Mouse (Mus musculus): ENCODE data around the gene Hmg20b.
A peak's percentile ranks its signal among the peaks of the same experiment; 100 is the strongest.

Gene Hmg20b

DNA sequence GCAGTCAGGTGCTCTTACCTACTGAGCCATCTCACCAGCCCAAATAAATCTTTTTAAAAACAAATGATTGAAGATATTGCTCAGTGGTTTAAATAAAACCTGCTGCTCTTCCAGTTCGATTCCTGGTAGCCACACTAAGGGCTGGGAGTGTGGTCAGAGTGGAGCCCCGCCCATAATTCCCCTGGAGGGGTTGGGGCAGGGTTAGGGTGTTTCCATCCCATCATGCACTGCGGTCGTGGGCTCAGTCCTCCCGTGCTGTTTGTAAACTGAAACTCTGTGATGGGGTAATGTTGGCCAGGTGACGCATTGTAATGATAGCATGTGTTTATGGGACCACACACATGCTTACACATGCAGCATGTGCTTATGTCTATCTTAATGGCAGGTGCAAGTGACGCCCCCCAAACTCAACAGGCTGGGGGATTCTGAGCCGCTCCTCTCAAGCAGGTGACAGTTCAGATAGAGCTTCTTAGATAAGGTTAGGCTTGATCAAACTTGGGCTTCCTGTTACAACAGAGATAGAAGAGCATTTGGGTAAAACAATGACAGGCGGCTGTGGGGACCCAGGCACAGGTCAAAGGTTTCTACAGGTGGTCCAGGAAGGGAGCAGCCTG lies 1.5 kb upstream of the Hmg20b start:
- DNase-seq = no peak

DNA sequence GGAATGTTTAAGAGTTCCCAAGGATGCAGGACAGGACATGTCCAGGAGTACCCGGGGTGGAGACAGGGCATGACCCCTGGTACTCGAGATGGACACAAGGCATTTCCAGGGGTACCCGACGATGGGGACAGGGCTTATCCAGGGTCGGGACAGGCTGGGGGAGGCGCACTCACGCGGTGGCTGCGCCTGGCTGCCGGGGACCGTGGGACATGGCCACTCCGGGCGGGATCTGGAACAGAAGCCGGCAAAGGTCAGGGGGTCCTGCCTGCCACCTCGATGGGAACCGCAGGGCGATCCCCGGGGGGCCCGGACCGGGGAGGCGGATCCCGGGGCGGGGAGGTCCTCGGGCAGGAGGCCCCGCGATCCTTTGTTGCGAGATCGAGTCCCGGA lies 324 bp downstream of the Hmg20b start:
- DNase-seq = no peak

DNA sequence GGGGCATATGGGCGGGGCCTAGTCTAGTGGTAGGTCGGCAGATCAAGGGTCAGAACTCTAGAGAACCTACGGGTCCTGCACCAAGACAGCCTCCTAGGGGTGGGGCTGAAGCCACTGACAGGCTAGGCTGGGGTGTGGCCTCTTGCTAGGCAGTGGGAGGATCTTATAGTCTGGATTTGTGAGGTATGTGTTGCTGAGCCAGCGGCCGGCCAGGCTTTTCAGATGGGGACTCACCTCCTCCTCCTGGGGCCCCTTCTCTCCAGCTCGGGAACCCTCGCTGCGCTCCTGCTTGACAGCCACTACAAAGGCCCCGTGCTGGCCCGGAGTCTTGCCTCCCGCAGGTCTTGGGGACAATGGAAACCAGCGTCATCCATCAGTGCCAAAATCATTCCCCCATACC lies 1.1 kb downstream of the Hmg20b start:
- no peak for DNase-seq

DNA sequence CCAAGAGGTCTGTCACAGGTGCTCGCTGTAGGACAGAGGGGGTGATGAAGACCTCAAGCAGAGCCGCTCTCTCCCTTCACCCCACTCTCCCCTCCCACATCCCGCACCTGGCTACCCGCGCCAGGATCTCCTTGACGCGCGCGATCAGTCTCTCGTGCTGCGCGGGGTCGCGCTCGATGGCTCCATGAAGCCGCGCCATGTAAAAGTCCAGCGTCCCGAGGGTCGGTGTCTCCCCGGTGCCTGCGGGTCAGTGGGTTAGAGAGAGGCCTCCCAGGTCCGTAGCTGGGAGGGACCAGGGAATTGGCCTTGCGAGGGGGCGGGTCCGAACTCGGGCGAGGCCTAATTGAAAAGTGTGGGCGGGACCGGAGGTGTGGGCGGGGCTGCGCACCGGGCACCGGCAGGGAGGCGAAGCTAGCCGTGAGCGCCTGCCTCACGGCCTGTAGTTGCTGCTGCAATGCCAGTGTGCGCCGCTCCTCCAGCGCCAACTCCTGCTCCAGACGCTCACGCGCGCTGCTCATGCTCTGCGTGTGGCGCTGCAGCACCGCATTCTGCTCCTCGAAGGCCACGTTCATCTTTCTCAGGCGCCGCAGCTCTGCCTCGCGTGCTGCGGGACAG lies 3.7 kb downstream of the Hmg20b start:
- DNase-seq = peak; percentile 81

DNA sequence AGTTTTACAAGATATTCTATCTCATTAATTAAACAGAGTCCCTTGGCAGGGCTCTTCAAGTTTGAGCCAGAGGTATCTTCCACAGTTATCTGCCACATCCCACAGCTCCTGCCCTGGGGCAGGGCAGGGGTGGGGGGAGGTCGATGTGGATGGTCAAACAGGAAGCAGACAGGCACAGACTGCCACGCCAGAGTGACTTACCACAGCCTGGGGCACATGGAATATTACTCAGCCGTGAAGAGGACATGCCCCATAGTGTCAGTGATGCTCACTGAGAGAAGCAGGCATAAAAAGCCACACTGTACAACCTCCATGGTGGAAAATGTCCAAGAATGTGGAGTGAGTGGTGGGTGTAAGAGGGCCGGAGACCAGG lies 5.1 kb downstream of the Hmg20b start:
- no peak for DNase-seq

DNA sequence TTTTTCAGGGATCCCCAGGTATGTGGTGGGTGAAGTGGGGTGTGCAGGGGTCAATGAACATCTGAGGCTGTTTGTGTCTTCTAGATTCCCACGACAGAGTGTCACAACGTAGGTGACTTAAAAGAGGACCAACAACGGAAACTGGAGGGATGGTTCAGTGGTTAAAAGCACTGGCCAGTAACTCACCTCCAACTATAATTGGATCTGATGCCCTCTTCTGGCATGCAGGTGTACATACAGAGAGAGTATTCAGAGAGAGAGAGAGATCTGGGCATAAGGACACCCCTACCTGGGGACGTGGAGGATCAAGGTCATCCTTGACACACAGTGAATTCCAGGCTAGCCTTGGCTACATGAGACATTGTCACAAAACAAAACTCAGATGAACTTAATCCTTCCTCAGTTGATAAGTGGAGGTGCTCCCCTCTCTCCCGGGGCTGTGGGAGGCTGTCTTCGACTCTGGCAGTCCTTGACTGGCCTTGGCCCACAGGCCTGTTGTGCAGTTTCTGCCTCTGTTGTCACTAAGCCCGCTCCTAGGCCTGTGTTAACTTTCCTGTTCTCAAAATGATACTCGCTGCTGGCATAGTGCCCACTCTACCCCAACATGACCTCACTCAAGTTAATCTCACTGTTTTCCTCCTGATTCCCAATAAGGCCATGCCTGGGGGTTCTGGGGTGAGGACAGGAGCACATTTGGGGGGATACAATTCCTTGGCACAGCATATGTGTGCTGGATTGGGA lies 5.7 kb downstream of the Hmg20b start:
- no peak for DNase-seq

DNA sequence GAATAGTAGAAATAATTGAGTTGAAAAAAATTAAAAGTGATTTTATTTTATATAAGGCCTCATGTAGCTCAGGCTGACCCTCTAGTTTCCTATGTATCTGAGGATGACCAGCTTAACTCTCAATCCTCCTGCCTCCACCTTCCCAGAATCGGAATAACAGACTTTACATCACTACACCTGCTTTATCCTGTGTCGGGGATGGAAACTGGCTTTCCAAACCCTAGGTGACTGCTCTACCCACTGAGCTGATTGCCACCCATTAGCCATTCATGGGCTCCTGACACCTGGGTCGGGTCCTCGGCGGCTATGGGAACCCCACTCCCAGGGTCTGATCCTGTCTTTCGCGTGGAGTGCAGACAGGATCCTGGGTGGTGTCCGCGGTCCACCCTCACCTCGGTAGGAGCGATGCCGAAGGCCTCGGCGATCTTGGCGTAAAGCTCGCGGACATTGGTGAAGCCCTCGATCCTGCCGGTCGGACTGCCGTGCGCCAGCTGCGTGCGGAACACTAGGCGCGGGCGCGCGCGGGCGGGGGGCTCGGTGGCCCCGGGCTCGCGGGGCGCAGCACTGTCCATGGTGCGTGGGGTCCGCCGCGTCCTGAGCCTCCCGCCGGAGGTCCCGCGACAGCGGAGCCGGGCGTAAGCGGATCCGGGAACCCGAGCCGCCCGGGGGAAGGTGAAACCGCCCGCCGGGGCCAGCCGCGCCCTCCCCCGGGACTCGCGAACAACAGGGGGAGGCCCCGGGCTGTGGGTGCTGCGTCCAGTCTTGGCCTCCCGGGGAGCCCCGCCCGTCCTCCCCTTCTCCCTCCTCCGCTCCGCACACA lies 7.4 kb downstream of the Hmg20b start, which contains the start of gene Gipc3:
Gipc3 (minus strand) TSS at position 581 of the 820 bp plus-strand sequence.
- DNase-seq = no peak

DNA sequence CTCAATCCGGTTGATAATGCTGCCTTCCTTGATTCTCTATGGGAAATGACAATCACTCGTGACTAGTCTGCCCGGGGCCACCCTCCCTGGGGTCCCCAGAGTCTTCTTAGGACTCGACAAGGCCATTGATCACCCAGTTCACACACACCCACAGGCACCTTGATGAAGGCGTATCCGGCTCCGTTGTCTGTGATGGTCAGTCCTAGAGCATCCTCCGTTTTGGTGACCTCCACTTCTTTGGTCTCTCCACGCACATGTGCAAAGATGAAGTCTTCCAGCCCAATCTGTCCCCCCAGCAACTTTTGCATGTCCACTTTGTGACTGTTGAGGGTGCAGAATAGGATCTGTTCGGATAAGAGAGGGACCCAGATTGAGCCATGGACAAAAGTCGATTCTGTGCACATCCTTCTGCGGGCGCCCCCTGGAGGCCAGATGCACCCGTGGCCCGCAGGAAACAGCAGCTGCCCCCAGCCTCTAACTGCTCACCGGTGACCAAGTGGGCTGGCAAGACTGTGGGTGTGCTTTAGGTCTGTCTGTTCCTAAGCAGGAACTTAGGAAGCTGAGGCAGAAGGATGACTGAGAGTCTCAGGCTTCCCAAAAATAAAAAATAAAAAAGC lies 8.8 kb downstream of the Hmg20b start:
- peak; percentile 74 for DNase-seq

DNA sequence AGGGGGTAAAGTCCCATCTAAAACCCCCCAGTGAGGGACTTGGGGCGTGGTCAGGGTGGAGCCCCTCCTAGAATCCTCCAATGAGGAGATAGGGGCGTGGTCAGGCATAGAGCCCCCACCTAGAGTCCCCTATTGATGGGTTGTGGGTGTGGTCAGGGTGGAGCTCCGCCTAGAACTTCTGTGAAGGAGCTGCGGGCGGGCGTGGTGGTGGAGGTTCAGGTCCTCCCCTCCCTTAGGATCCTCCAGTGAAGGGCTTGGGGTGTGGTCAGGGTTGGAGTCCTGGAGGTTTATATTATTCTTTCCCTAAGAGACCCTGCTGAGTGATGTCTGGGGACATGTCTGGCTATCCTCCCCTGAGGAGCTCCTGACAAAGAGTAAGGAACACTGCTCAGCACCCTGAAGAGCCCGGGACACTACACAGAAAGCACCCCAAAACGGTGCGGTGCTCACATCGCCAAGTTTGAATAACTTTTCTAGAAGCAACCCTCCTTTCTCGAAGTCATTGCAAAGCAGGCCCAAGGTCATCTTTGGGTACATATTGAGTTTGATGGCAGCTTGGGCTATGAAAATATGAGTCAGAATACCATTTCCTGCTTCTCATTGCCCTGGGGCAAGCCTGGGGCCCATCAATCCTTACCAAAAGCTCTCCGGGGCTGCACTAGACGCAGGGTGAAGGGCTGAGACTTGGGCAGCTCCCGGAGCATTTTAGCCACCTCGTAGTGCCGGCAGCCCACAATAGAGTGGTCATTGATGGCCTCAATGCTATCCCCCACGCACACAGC lies 9.5 kb downstream of the Hmg20b start:
- no peak for DNase-seq

DNA sequence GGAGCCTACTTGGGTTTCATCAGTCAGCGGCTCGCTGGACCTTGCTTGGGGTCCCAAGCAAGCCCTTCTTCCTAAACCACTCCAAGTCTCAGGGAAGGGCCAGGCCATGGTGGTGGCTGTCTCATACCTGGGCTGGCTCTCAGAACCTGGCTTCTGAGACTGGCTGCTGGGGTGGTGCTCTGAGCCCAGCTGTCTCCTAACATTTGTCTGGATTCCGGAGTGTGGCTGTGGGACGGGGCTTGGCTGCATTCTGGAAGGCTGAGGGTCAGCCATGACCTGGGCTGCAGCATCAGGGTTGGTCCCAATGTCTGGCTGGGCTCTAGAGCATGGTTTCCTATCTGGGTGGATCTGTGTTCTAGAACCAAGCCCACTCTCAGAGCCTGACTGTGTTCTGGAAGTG lies 13.7 kb downstream of the Hmg20b start:
- no peak for DNase-seq

DNA sequence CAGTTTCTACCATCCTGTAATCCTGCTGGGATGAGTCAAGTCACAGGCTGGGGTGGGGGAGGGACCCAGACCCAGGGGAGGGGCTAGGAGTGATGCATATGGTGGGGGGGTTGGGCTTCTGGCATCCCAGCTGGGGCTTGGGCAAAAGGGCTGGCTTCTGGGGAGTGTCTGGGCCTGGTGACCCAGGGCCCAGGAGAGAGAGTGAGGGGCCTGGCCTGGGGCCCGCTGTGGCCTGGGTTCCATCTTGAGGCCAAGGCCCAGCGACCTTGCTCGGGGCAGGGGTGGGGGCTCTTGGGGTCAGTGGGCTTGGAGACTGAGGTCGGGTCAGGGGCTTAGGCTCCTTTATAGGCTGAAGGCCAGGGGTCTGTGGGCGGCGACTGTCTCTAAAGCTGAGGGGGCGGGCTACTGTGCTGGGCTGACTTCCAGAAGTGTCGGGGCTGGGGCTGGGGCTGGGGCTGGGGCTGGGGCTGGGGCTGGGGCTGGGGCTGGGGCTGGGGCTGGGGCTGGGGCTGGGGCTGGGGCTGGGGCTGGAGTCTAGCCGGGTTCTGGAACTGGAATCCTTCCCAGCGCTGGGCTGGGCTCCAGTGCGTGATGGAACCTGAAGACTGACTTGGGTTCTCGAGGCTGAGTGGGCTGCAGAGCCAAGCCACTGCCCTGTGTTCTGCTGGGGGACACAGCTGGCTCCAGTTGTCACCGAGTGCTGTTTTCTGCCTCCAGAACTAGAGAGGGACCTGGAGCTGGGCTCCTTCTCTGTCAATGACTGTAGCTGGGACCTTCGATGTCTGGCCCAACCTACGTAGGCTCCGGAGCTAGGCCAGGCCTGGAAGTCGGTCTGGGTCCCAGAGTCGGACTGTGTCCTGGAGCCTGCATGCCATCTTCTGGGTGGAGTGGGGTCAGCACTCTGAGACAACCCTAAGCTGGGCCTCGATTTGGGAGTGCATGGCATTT lies 14.6 kb downstream of the Hmg20b start:
- DNase-seq = no peak

DNA sequence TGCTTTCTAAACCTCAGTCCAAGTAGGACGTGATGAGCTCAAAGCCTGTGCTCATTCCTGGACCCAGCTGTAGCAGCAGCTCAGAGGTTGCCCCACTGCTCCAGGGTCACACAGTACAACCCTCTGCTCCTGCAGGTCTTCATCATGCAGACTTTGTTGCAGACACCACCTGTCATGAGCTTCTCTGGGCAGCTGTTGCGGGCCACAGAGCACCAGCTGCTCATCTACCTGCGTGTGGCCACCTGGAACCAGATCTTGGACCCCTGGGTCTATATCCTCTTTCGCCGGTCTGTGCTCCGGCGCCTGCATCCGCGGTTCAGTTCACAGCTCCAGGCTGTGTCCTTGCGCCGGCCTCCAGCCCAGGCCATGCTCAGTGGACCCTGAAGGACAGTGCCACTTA lies 16.0 kb downstream of the Hmg20b start:
- no peak for DNase-seq

DNA sequence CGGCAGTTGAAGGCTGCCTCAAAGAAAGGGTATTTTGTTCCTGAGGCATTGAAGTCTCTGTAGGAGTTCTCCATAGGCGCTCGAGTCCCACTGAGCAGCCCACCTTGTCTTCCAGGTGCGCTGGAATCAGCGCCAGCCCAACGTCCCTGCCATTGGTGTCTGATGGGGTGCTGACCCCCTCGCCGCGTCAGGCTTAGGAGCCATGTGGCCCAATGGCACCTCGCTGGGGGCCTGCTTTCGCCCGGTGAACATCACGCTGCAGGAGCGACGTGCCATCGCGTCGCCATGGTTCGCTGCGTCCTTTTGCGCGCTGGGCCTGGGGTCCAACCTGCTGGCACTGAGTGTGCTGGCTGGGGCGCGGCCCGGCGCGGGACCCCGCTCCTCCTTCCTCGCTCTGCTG lies 18.0 kb downstream of the Hmg20b start:
- DNase-seq = no peak

DNA sequence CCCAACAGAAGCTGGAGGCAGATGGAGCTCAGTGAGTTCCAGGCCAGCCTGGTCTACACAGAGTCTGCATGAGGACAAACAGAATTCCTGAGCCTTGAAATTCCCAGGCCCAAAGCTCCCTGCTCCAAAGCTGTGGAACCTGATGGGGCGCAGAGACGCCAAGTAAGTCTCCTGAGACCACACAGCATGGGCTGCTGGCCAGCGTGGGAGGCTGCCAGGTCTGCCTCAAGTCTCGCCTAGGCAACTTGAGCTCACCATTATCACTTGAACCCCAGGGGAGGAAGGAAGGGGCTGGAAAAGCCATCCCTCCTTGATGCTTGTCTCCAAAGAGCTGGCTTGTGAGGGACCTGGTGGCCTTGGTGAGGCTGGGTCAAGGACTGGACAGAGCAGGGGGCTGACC lies 20.3 kb downstream of the Hmg20b start:
- no peak for DNase-seq

DNA sequence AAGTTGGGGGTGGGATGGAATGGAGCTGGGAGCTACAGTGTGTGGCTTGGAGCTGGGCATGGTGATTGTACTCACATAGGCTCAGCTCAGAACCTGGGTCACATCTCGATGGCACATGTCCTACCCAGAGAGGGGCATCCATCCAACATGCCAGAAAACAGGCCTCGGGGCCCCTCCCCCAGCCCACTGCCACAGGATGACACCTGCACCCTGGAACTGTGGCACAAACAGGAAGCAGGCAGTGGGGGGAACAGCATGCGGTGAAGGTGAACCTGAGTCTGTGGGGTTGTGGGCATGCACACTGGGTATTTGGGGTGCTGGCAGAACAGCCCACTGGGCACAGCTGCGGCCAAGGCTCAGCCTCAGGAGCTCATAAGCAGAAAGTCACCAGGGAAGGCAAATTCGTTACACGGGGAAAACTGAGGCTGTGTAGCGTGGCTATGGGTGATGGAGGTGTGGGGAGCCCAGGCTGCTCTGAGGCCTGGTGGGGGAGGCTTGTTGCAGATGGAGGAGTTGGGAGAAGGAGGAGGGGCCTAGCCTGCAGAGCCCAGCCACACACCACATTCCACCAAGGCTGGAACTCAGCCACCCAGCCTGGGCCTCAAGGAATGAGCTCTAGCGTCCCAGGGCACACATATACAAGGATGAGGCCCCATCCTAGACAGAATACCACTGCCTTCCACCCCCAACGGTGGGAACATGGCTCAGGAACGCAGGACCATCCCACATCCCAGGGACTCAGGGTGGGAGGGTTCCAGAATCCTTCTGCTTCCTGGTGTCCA lies 20.9 kb downstream of the Hmg20b start:
- DNase-seq = no peak

DNA sequence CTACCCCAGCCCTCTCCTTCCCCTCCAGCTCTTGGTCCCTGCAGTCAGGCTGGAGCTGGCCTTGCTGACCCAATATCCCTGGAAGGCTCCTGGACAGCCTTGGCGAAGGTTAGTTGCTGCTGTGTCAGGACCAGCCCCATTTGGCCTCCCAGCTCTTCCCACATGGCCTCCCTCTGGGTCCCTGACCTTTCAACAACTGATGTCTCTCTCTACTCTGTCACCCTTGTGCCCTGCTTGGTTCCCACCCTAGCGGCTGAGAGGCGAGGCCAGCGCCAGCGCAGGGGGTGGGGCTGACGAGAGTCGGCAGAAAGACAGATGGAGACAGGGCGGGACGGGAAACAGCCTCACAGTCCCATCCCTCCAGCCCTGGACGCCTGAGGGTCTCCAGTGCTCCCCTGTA lies 21.9 kb downstream of the Hmg20b start, which contains the start of gene Tbxa2r:
Tbxa2r (plus strand) TSS at position 346 of the 400 bp plus-strand sequence.
- no peak for DNase-seq

DNA sequence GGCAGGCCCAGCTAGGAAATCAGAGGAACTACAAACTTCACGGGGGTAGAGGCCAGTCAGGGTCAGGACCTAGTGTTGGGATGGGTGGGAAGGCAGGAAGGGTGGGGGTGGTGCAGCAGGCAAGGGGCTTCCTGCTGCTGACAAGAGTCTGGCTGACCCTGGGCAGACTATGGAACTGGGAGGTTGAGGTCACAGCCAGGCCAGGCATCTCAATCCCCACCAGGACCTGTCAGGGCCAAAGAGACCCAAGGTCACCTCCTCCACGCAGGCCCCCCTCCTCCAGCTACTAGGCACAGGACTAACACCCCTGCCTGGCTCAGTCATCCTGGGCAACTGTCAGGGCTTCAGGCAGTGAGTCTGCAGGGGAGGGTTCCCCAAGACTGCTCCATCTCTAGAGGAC lies 22.3 kb downstream of the Hmg20b start:
- no peak for DNase-seq

DNA sequence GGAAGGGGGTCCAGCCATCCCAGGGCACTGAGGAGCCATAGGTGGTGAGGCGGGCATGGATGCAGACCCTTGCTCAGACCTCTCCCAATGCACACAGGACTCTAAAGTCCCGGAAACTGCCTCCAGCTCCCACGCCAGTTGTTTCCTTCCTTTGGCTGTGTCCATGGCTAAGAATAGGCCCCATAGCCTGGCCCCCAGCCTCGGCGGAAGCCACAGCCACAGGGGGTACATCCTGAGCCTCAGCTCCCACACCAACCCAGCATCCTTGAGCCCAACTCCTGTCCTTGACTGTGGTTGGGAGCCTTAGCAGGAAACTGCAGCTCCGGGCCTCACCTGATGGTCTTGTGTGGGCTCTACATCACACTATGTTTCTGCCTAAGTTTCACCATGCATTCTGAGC lies 23.4 kb downstream of the Hmg20b start:
- no peak for DNase-seq

DNA sequence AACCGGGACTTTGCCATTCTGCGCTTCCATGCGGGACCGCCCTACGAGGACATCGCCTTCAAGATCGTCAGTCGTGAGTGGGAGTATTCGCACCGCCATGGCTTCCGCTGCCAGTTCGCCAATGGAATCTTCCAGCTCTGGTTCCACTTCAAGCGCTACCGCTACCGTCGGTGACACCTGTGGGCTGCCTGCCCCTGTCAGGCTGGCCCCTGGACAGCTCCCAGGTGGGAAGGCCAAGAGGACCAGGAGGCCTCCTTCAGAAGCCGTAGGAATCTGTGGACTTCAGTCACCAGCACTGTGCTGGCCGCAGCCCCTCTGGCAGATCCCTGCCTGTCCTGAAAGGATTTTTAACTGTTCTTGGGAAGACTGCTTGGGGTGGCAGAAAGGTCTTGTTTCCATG lies 24.5 kb downstream of the Hmg20b start:
- no peak for DNase-seq

DNA sequence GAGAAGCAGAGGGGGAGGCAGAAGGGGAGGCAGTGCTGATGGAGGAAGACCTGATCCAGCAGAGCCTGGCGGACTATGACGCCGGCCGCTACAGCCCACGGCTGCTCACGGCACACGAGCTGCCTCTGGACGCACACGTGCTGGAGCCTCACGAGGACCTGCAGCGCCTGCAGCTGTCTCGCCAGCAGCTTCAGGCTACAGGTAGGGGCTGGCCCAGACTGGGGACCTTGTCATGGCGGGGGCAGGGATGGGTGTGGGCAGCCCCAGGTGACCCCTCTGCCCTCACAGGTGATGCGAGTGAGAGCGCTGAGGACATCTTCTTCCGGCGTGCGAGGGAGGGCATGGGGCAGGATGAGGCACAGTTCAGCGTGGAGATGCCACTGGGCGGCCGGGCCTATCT lies 25.1 kb downstream of the Hmg20b start:
- DNase-seq = no peak

Data from retina, postnatal 1 day (tissue).